Mouse (Mus musculus) ovary, postnatal 14 days (tissue): ENCODE data around the gene Tmem50b.

Experiments
- DNase-seq: peaks from one replicate; pipeline ENCODE4 v3.0.0; 2022; ENCODE audit warnings: low spot score

Tmem50b gene

DNA sequence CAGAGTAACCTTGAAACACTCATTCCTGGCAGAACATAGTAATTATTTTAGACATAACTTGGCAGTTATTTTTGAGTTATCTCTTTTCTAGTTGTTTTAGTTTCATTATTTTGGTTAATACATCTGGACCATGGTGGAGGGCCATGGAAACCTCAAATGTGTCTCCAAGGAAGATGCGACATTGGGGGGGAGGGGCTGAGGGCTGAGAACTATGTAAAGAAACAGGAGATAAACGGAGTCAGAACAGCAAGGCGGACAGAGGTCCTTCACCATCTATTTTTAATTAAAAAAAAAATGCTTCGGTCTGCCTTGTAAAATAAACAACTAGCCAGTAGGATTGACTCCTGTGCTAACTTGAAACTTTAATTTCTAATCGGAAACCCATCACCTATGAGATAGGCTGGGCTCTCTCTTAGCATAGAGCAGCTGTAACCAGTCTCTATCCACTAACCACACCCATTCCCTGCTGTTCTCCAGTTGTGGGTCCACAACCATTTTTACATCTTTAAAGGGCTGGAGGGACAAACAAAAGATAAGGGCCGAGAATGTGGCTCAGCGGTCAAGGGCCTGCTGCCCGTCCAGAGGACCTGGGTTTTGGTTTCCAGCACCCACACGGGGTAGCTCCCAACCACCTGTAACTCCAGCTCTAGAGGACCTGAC is 32.2 kb downstream of the Tmem50b start:
- no peak for DNase-seq

DNA sequence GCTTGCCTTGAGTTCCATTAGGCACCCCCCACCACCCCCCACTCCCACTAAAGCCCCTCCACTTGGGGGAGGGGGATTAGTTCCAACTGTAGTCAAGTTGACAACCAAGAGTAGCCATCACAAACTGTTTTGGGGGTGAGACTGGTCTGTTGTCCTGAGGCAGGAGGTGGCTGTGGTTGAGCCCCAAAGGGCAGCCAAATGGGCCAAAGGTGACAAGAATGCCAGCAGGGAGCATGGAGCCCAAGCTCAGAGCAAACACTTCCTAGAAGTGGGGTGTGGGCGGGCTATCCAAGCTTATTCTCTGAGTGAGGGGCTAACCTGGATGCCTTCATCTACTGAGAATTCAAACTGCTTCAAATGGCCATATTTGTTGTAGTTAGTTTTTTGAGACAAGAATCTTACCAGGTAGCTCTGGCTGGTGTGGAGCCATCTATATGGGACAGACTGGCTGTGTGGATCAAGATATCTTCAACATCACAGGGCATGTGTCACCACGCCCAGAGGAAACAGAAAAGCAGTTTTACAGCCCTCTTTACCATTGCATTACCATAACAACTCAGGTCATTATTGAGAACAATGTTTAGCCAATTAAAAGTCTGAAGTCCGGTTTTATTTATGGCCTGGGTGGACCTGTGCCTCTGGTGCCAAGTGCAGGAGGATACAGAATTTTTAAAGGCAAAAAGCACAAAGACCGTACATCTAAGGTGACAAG is 32.9 kb downstream of the Tmem50b start:
- no peak for DNase-seq

DNA sequence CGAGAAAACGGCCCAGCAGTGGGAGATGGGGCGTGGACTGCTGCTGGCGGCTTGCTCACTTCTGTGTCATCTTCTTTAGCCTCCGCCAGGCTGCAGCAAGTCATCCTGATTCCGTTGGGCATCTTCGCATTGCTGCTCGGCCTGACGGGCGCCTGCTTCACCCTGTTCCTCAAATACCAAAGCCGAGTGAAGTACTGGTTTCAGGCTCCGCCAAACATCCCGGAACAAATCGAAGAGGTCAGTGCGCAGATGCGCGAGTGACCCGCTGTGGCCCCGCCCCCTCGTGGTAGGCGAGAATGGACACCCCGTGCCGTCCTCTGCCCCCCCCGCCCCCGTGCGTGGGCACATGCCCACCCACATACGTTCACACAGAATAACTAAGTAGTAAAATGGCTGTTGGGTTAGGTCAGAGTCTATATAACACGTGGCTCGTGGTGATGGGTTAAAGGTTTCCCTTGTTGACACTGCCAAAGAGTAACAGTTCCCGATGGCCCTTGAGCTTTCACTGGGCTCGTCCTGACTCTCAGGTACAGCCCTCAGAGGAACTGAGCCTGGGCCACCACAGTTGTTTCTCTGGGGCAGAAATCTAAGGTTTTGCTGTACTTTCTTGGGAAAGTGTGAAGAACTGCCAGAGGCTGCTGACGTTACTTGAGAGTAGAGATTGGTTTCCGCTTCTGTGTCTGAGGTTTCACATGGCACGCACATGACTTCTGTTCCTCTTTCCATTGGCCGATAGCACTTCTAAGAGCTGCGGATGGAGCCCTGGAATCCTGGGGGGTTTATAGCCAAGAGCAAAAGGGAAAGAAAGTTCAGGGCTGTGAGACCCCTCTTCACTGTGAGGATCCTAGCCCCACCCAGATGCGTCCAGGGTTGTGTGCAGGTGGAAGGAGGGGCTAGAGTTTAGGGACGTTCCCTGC is 35.8 kb downstream of the Tmem50b start:
- DNase-seq: no peak

DNA sequence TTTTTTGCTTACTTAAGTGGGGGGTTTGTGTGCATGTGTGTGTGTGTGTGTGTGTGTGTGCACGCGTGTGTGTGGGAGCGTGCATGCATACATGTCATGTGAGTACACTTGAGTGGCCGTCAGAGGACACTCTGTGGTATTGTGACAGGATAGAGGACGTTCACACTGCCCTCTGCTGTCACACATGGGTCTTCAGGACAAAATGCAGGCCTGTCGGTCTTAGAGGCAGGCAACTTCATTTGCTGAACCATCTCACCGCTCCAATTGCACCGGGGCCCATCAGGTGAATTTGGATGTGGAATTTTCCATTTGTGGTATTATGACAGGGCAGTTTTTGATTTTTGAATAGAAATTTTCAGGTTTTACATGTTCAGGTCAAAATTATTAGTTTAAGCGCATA is 36.5 kb downstream of the Tmem50b start:
- no peak for DNase-seq

DNA sequence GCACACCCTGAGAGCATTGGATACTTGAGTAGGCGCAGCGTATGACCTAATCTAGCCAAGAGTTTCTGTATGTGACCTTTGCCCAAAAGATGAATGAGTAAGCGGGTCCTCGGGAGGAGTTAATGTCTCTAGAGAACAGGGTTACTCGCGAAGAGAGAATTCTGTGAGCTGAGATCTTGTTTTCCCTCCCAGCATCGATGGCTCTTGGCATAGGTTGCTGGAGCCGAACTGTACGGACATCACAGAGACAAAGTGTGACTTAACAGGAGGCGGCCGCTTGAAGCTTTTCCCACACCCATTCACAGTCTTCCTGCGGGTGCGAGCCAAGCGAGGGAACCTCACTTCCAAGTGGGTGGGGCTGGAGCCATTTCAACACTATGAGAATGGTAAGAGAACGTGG is 39.9 kb downstream of the Tmem50b start:
- DNase-seq: no peak

DNA sequence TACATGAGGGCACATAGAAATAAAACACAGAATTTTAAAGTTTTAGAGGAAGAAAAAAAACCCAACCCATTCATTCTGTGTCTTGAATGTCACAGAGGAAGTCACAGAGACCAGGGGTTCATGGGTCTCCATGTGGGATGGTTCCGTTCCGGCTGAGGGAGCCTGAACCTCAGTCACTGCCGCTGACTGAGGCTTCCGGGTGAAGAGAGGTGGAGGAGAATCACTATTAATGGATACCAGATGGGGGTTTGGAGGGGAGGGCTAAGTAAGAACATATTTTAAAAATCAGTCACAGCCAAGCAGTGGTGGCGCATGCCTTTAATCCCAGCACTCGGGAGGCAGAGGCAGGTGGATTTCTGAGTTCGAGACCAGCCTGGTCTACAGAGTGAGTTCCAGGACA is 40.4 kb downstream of the Tmem50b start:
- no peak for DNase-seq

DNA sequence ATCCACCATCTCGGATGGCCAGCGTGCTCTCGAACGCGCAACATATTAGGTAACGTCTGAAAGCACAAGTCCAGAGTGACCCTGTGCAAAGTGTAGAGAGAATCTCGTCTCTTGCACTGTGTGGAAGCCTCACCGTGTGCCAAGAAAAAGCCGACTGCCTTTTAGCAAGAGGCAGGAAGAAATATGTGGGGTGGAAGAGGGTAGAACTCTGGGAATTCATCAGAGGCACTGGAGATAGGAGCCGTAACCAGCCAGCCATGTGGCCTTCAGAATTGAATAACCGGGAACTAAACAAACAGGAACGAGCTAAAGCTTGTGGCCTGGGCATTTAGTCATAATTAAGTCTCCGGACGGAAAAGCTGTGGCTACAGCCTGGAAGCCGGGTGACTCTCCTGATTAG is 40.9 kb downstream of the Tmem50b start:
- no peak for DNase-seq

DNA sequence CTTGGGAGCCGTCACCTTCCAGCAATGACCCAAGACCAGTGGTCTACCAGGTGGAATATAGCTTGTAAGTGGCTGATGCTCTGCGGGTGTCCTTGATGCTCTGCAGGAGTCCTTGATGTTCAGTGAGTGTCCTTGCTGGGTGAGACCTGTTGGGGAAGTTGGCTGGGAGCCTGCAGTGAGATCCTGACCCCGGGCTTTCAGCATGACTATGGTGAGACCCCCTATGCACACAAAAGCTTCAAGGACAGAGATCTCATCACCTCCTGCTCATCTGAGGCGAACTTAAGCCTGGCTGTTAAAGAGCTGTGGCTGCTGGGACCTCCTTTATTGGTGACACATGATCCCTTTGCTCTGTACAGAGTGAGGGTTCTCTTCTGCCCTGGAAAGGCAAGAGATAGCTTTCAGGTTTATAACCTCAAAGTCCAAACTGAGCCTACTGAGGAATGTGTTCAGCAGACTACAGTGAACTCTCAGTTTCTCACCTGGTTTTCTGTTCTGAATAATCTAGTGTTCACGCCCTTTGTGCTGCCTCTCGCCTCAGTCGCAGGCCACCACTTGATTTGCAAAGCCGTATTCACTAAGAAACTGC is 42.5 kb downstream of the Tmem50b start:
- no peak for DNase-seq

DNA sequence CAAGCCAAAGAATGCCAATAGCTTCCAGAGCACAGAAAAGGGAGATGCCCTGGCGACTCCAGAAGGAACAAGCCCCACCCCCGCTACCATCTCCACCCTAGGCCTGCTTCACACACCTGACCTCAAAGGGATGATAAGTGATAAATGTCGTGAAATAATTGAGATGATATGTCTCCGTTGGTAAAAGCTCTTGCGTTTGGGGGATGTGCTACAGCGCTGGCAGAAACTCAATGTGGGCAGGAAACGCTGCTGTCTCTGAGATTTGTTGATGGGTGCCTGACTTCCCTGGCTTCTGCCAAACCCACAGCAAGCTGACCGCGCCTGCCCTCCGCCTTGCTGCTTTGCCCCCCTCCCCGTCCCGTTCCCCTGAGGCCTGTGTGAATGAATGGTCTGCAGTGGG is 44.0 kb downstream of the Tmem50b start:
- DNase-seq: no peak

DNA sequence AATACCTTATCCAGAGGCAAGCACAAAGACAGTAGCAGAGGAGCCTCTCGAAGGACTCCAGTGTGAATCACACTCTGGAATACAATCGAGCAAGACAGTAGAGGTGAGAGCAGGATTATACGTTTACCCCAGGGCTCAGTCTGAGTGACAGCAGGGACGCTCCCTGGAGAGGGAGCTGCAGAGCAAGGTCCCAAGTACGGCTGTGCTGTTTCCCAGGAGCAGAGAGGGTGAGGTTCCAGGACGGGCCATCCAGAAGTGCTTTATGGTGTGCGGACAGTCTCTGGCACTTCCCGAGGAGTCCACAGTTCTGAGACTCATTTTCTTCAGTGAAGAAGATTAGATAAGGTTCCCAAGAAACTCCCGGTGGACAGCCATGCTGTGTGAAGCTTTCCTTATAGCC is 45.5 kb downstream of the Tmem50b start:
- DNase-seq: no peak

DNA sequence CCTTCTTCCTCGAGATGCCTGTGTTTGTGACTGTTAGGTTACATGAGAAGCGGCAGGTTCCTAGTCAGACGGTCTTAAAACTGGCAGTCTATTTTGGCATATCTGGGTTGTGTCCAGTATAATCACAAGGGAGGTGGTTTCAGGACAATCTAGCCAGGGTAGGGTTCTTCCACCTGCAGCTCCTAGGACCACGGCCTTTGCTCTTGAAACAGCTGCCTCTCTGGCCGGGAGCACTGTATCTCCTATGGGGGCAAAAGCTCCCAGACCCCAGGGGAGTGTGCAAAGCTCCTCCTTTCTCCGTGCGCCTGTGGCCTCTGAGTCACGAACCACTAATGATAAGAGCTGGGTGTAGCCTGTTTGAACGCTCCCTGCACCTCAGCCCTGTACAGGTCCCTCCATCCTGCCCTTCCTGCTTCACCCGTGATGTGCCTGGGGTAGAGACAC is 46.5 kb downstream of the Tmem50b start:
- no peak for DNase-seq

DNA sequence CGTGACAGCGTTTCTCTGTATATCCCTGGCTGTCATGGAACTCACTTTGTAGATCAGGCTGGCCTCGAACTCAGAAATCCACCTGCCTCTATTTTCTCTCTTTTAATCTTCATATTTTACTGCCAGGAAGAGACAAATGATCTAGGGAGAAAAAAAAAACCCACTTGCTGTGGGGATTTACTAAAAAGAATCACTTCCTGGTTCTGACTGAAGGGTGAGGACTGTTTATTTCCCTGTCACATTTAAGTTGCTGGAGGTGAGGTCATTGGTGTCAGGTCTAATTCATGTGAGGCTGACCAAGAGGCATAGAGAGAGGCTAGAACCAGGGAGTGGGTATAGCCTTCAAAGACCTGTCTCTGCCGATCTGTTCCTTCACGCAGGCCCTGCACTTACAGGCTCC is 48.0 kb downstream of the Tmem50b start:
- DNase-seq: no peak

DNA sequence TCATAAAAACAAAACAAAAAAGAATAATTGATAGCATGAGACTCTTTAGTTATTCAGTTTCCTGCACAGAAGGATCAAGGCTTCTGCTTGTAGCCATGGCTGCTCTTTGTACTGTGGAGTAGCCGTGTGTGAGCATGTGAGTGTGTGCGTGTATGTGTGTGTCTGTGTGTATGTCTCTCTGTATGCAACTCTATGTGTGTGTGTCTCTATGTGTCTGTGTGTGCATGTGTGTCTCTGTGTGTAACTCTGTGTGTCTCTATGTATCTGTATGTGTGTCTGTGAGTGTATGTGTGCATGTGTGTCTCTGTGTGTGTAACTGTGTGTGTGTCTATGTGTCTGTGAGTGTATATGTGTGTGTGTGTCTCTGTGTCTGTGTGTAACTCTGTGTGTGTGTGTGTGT is 48.6 kb downstream of the Tmem50b start:
- DNase-seq: no peak

DNA sequence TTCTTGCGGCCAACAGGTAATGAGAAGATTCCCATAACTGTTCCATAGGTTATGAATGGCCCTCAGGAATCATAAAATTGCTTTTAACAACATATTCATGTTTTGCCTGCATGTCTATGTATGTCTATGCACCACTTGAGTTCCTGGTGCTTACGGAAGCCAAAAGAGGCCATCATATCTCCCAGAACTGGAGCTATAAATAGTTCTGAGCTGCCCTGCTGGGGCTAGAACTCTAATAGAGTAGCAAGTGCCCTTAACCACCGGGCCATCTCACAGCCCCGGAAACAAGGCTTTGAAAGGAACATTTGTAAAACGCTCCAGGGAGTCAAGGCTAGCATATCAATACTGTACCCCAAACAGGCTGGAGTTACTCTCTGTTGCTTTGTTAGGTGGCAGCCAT is 49.0 kb downstream of the Tmem50b start:
- no peak for DNase-seq

DNA sequence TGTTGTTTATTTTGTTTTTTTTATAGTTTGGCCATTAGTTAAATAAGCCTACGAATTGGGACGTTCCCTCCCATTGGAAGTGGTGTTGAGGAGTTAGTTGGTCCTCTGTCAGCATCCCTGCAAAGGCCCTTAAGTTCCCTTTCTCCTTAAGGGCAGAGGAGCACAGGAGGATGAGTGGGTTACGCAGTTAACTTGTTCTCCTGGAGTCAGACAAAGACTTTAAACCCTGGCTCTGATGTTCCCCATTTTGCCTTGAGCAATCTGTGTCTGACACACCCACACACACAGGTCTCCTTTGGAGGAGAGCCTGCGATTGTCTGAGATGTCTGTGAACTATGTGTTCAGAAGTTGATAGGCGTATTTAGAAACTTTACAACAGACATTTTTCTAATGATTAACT is 49.6 kb downstream of the Tmem50b start:
- DNase-seq: no peak

DNA sequence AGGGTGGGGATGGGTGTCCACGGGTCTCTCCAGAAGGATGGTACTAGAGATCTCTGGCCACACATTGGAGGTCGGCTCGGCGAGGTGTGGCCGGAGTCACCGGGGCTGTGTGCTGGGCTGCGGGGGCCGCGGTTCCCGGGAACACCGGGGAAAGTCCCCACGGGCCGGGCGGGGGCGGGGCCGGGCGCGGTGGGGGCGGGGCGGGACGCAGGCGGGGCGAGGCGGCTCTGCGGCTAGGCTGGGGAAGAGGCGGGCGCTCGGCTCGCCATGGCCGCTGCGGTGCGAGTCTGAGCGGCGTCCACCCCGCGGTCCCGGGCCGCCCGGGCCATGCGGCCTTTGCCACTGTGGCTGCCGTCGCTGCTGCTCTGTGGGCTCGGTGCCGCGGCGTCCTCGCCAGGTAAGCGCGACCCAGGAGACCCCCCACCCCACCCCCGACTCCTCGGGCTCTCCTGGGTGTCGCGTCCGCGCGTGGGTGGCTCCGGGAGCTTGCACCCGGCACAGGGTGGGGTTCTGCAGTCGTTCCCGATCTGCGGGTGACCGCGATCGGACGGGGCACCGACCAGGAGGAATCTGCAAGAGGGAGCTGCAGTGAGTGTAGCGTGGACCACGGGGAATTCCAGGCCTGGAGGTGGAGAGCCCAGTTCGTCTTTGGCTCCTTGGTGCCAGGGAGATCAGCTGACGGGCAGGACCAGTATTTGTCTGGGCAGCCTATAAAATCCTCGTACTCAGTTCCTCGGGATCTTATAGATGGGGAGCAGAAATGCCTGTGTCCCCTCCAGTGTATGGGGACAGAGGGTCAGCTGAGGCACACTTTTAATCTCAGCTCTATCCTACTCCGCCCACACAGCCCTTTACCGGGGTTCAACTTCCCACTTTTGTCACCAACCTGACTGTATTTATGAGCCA is 50.5 kb downstream of the Tmem50b start, which contains the start of gene Ifngr2:
Ifngr2 (plus strand) TSS at position 237 of the 906 bp plus-strand sequence.
- DNase-seq: peak; percentile 60

DNA sequence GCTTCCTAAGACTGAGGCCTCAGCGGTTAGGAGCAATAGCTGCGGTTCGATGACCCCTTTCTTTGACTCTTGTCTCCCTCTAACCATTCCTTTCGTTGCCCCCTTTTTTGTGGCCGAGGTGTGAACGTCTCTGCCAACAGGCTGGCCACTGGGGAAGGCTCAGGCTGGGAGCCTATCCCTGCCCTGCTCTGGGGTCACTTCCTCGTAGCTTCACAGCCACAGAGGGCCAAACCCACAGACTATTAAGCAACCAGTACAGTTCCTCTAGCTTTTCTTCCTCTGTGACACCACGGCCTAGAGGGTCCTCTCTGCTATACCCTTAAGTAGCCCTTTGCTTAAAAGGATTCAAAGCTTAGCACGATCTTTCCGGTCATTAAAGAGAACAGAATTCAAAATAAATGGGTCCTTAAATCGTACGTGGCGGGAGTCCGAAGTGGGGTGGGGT is 51.2 kb downstream of the Tmem50b start:
- no peak for DNase-seq

DNA sequence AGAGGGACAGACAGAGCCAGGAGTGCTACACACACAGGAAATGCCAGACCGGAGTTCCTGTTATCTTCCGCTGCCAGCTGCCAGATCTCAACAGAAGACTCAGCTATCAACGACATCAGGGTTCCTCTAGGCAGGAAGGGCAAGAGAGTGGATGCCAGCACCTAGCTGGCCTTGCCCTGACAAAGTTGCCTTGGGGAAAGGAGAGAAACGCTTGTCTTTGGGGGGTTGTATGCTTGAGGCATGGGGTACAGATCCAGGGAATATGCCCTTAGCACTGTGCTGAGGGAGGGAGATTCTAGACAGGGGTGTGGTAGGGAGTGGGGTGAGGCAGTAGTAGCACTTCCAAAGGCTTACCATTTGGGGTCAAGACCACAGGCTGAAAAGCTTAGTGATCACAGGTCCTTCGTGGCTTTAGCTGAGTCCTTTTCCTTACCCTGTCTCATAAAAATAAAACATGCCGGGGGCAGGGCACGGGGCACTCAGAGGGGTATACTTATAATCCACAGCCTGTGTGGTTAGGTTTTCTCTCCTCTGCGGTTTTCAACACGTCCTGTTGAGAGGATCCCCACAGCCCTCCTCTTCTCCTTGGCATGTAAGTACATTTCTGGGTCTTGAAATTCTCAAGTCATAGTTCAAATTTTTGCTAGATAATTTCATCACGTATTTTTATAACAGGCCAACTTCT is 51.9 kb downstream of the Tmem50b start:
- DNase-seq: no peak

DNA sequence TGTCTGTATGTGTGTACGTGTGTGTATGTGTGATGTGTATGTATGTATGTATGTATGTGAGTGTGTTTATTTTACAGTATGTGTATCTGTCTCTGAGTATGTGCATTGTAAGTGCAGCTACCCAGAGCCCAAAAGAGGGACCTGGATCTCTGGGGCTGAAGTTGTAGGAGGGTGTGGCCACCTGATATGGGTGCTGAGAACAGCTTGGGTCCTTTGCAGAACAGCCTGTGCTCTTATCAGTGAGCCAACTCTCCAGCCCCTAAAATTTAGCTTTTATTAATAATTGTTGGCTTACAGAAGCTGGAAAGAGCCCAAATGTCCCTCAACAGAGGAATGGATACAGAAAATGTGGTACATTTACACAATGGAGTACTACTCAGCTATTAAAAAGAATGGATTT is 54.0 kb downstream of the Tmem50b start:
- no peak for DNase-seq

DNA sequence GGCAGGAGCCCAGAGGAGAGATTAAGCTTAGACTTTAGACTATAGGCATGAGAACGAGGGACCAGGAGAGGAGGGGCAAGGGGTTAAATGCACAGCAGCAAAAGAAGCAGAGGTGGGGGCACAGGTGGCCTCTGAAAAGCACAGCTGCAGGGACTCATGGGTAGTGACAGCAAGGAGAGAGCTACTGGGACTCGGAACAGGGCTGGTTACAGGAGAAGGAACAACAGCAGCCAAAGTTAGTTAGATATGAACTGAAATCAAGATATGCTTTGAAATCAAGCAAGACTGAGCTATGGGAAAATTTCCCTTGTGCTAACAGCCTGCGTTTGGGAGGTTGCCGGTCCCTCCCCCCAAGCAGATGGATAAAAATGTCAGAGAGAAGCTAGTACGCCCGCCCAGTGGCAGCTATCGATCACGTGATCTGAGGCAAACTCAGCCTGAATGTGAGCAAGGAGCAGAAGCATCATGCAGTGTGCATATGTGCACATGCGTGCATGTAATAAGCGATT is 56.0 kb downstream of the Tmem50b start:
- no peak for DNase-seq
